In genomic region chr4:138819101-138819500, GRCm38 (mm10) we compare ENCODE assay signal across 10 mouse cellular contexts. TPM values are rescaled to one million over a fixed set of nuclear protein-coding genes. Genes with fewer than 3 reads are reported as not detected.
DNase-seq lines count a peak whose midpoint lies in the region; ATAC-seq and TF ChIP-seq lines count a peak whose summit lies in the region.
"Had no signal": no experiment of that assay in that cellular context is flagged by ENCODE, and none has a peak within 500 bp of the region (broad histone marks: within the 10 kb centered on the region; RNA-seq: fewer than 3 reads in every experiment).

No protein-coding gene starts in this region.

- H3K36me3 ChIP-seq in kidney, embryonic 14.5 days (ENCODE audit: control insufficient read depth, insufficient read depth, low read length), result no peaks in the 10 kb centered on the region
- no peaks in the 10 kb centered on the region for H3K36me3 ChIP-seq in embryonic facial prominence, embryonic 13.5 days
- H3K36me3 ChIP-seq: liver, embryonic 13.5 days had no signal

- intact Hi-C loops in heart, postnatal 25 days (cut with DNase I), result no loop called here
- intact Hi-C loops in left cerebral cortex, adult 2 months (cut with DNase I), result no loop called here

- no peaks in the 10 kb centered on the region for H3K27me3 ChIP-seq in kidney, embryonic 14.5 days (ENCODE audit: control insufficient read depth, insufficient read depth, low read length)
- no peaks in the 10 kb centered on the region for H3K27me3 ChIP-seq in embryonic facial prominence, embryonic 13.5 days
- H3K27me3 ChIP-seq: liver, embryonic 13.5 days had no signal

- TF ChIP-seq CTCF in left cerebral cortex, adult 2 months (IDR thresholded peaks at IDR 0.05), result no peak

- ATAC-seq in kidney, embryonic 14.5 days (ENCODE audit: low FRiP score, low TSS enrichment), result no peak
- no peak for ATAC-seq in embryonic facial prominence, embryonic 13.5 days (ENCODE audit: insufficient number of reproducible peaks, insufficient read depth, low FRiP score, low TSS enrichment, low read depth)

- H3K4me2 ChIP-seq in kidney, embryonic 14.5 days (replicated peaks; ENCODE audit: low read depth, low read length), result no peak overlapping the region
- H3K4me2 ChIP-seq in embryonic facial prominence, embryonic 13.5 days, result 0 out of 2 replicates have a peak overlapping the region, but pooled peaks have one; percentile 1
- H3K4me2 ChIP-seq: liver, embryonic 13.5 days had no signal

- no peak overlapping the region; the same call in 1 of the 2 replicates for H3K9ac ChIP-seq in kidney, embryonic 14.5 days (ENCODE audit: low read depth, low read length)
- peak overlapping the region; percentile 40; the same call in 1 of the 2 replicates for H3K9ac ChIP-seq in embryonic facial prominence, embryonic 13.5 days
- H3K9ac ChIP-seq: liver, embryonic 13.5 days had no signal

- H3K9me3 ChIP-seq in kidney, embryonic 14.5 days (ENCODE audit: control insufficient read depth, low read length), result peaks cover 8% of the 10 kb centered on the region; the same call in 1 of the 2 replicates
- peaks cover 4% of the 10 kb centered on the region; the same call in 1 of the 2 replicates for H3K9me3 ChIP-seq in embryonic facial prominence, embryonic 13.5 days
- H3K9me3 ChIP-seq: liver, embryonic 13.5 days had no signal

- peak; percentile 73 for DNase-seq in kidney, adult 18-20 months
- DNase-seq in heart, postnatal 25 days (ENCODE audit: low spot score), result peak; percentile 19
- DNase-seq in ovary, postnatal 14 days (ENCODE audit: low spot score), result peak; percentile 51
- no peak for DNase-seq in embryo, embryonic 9.5 days (ENCODE audit: extremely low spot score)
- no peak for DNase-seq in c-Kit-positive CD71-positive TER-119-positive erythroid progenitor cells, embryonic 14.5 days (ENCODE audit: low spot score)
- no peak for DNase-seq in left cerebral cortex, adult 2 months (ENCODE audit: extremely low spot score in 1 of 2, low spot score in 2 of 2)
- DNase-seq: liver, embryonic 13.5 days had no signal

- WGBS in kidney, embryonic 14.5 days, result 41% methylated on average over 8 of the region's 8 CpGs
- WGBS in embryonic facial prominence, embryonic 13.5 days, result 33% methylated on average over 8 of the region's 8 CpGs

- H3K27ac ChIP-seq in kidney, embryonic 14.5 days (ENCODE audit: low read depth, low read length), result no peak overlapping the region
- no peak overlapping the region for H3K27ac ChIP-seq in embryonic facial prominence, embryonic 13.5 days
- H3K27ac ChIP-seq in left cerebral cortex, adult 2 months, result no peak overlapping the region
- H3K27ac ChIP-seq: liver, embryonic 13.5 days had no signal

- no peak overlapping the region for H3K4me3 ChIP-seq in kidney, embryonic 14.5 days (ENCODE audit: low read length)
- no peak overlapping the region for H3K4me3 ChIP-seq in embryonic facial prominence, embryonic 13.5 days
- H3K4me3 ChIP-seq in left cerebral cortex, adult 2 months, result no peak overlapping the region
- H3K4me3 ChIP-seq: liver, embryonic 13.5 days had no signal

- H3K4me1 ChIP-seq in kidney, embryonic 14.5 days (ENCODE audit: control insufficient read depth, insufficient read depth, low read length), result 0 out of 2 replicates have a peak, but pooled peaks cover 4% of the 10 kb centered on the region
- peaks cover 9% of the 10 kb centered on the region for H3K4me1 ChIP-seq in embryonic facial prominence, embryonic 13.5 days
- H3K4me1 ChIP-seq: liver, embryonic 13.5 days had no signal

RNA-seq across cellular contexts. Expression of gene Pla2g2d, which starts 43.6 kb away (rescaled TPM):
- polyA plus RNA-seq in kidney, embryonic 14.5 days (2014; fragmentation: Nextera tagmentation; extraction: Ambion mirVana), result not detected in 2 replicates
- polyA plus RNA-seq in embryonic facial prominence, embryonic 13.5 days (2015; fragmentation: Nextera tagmentation; extraction: Ambion mirVana), result 0.19 and 0.22 TPM in 2 replicates
- under 1 TPM in 1 of 2 experiments, not detected in 1; 0.23 TPM for total RNA-seq in heart, postnatal 25 days (2021)
- under 1 TPM; 0.42 to 0.97 TPM for total RNA-seq in left cerebral cortex, adult 2 months (2021)
- total RNA-seq: common myeloid progenitor, adult 5-6 weeks had no signal
- polyA plus RNA-seq: liver, embryonic 13.5 days had no signal

RNA-seq across cellular contexts. Expression of gene Pla2g5, which starts 44.2 kb away (rescaled TPM):
- 0.34 and 0.35 TPM in 2 replicates for polyA plus RNA-seq in kidney, embryonic 14.5 days (2014; fragmentation: Nextera tagmentation; extraction: Ambion mirVana)
- polyA plus RNA-seq in embryonic facial prominence, embryonic 13.5 days (2015; fragmentation: Nextera tagmentation; extraction: Ambion mirVana), result 0.53 and 0.65 TPM in 2 replicates
- 10 to 100 TPM; 27.8 to 31.5 TPM for total RNA-seq in heart, postnatal 25 days (2021)
- 1 to 10 TPM; 4.5 to 4.7 TPM for total RNA-seq in left cerebral cortex, adult 2 months (2021)
- total RNA-seq: common myeloid progenitor, adult 5-6 weeks had no signal
- polyA plus RNA-seq: liver, embryonic 13.5 days had no signal

RNA-seq across cellular contexts. Expression of gene Gm13030, which starts 54.7 kb away (rescaled TPM):
- polyA plus RNA-seq in kidney, embryonic 14.5 days (2014; fragmentation: Nextera tagmentation; extraction: Ambion mirVana), result not detected in 2 replicates
- not detected in 2 replicates for polyA plus RNA-seq in embryonic facial prominence, embryonic 13.5 days (2015; fragmentation: Nextera tagmentation; extraction: Ambion mirVana)
- not detected for total RNA-seq in heart, postnatal 25 days (2021)
- not detected for total RNA-seq in left cerebral cortex, adult 2 months (2021)
- total RNA-seq: common myeloid progenitor, adult 5-6 weeks had no signal
- polyA plus RNA-seq: liver, embryonic 13.5 days had no signal

RNA-seq across cellular contexts. Expression of gene Pla2g2e, which starts 58.6 kb away (rescaled TPM):
- polyA plus RNA-seq in kidney, embryonic 14.5 days (2014; fragmentation: Nextera tagmentation; extraction: Ambion mirVana), result 0.76 and 0.84 TPM in 2 replicates
- polyA plus RNA-seq in embryonic facial prominence, embryonic 13.5 days (2015; fragmentation: Nextera tagmentation; extraction: Ambion mirVana), result not detected in 2 replicates
- 1 to 10 TPM in 1 of 2 experiments, under 1 TPM in 1; 0.52 to 1.1 TPM for total RNA-seq in heart, postnatal 25 days (2021)
- not detected for total RNA-seq in left cerebral cortex, adult 2 months (2021)
- total RNA-seq: common myeloid progenitor, adult 5-6 weeks had no signal
- polyA plus RNA-seq: liver, embryonic 13.5 days had no signal

Comparison
In these comparisons a context has a peak if more than half of its experiments do, and no peak if none do; other contexts are left out.
1. DNase-seq: peak in kidney, adult 18-20 months (single experiment), heart, postnatal 25 days (single experiment) and ovary, postnatal 14 days (single experiment); none in embryo, embryonic 9.5 days (single experiment), c-Kit-positive CD71-positive TER-119-positive erythroid progenitor cells, embryonic 14.5 days (single experiment) and left cerebral cortex, adult 2 months (0 of 2).
2. RNA of gene Pla2g5, which starts 44.2 kb away (total RNA-seq): 27.8 to 31.5 TPM in heart, postnatal 25 days; 4.5 to 4.7 TPM in left cerebral cortex, adult 2 months; every median in the first group is over 4 times any median in the second.